Mouse (Mus musculus) limb, embryonic 14.5 days (tissue): ENCODE results near the gene Fmnl3. TPM values are rescaled to one million over a fixed set of nuclear protein-coding genes. Genes with fewer than 3 reads are reported as not detected.

ENCODE experiments used
- ATAC-seq: fragments of 200-750 bp; cut with Nextera tagmentation; 2 replicates; pipeline ENCODE4 v1.8.0; 2017; ENCODE audit warnings: low read depth, moderate number of reproducible peaks, moderate TSS enrichment; ENCODE audit not compliant: low FRiP score
- DNase-seq: peaks from one replicate; pipeline ENCODE4 v3.0.0-alpha.2; 2015; ENCODE audit warnings: low spot score
- H3K27ac ChIP-seq: fragments of 300-500 bp; sonication (generic); replicated peaks from 2 replicates; pipeline ENCODE4 v1.5.1; 2014; ENCODE audit warnings: low read depth, mild to moderate bottlenecking, low read length, moderate library complexity, mixed read lengths
- H3K27me3 ChIP-seq: fragments of 300-500 bp; sonication (generic); 2 replicates; pipeline ENCODE4 v1.6.1; 2014; ENCODE audit warnings: low read length, mixed read lengths; ENCODE audit not compliant: control insufficient read depth, insufficient read depth
- H3K36me3 ChIP-seq: fragments of 300-500 bp; sonication (generic); 2 replicates; pipeline ENCODE4 v1.6.1; 2014; ENCODE audit warnings: mild to moderate bottlenecking, low read length, moderate library complexity, mixed read lengths; ENCODE audit not compliant: control insufficient read depth, insufficient read depth
- H3K4me1 ChIP-seq: fragments of 300-500 bp; sonication (generic); 2 replicates; pipeline ENCODE4 v1.6.1; 2014; ENCODE audit warnings: antibody characterized with exemption, low read length, mixed read lengths; ENCODE audit not compliant: control insufficient read depth, insufficient read depth
- H3K4me2 ChIP-seq: fragments of 300-500 bp; sonication (generic); replicated peaks from 2 replicates; pipeline ENCODE4 v1.6.1; 2014; ENCODE audit warnings: low read depth, mild to moderate bottlenecking, low read length, moderate library complexity; ENCODE audit not compliant: severe bottlenecking
- H3K4me3 ChIP-seq: fragments of 300-500 bp; sonication (generic); replicated peaks from 2 replicates; pipeline ENCODE4 v1.5.1; 2014; ENCODE audit warnings: low read length
- H3K9ac ChIP-seq: fragments of 300-500 bp; sonication (generic); 2 replicates; pipeline ENCODE4 v1.6.1; 2014; ENCODE audit warnings: mild to moderate bottlenecking, low read depth, low read length, moderate library complexity; ENCODE audit not compliant: severe bottlenecking
- H3K9me3 ChIP-seq: fragments of 300-500 bp; sonication (generic); 2 replicates; pipeline ENCODE4 v1.6.1; 2016; ENCODE audit warnings: low read length; ENCODE audit not compliant: control insufficient read depth
- POLR2A ChIP-seq: fragments of 200-500 bp; IDR thresholded peaks from 2 replicates; pipeline ENCODE4 v1.8.0; 2012; ENCODE audit warnings: inconsistent platforms, mild to moderate bottlenecking, moderate library complexity, borderline replicate concordance; ENCODE audit not compliant: insufficient read depth, insufficient read length; ENCODE audit errors: extremely low read depth
- WGBS: fragments of 180-500 bp; shearing (Covaris S2); extraction: QIAGEN DNeasy Blood & Tissue Kit; methylation state at CpG from one replicate; pipeline ENCODE4 v1.1.7; 2014; 5-methylcytosine and 5-hydroxymethylcytosine counted together
- polyA plus RNA-seq, 2 experiments: library from polyadenylated mRNA; depleted of rRNA in 1 of 2; stranded (reverse) in 1 of 2; unstranded in 1 of 2; fragments of >200 nt; fragmentation: Nextera tagmentation in 1 of 2; extraction: Ambion mirVana in 1 of 2; gene quantifications; 2 replicates each; pipeline versions ENCODE4 v1.2.1 to v1.2.3; 2012 to 2014

Gene Fmnl3
- polyA plus RNA-seq, 2 experiments = 19.8 to 55.0 TPM

- WGBS = 86% methylated on average over 9 of the region's 9 CpGs
Observed at GRCm38 (mm10) chr15:99324151-99324550, 46.1 kb downstream of the Fmnl3 start.

GRCm38 (mm10) chr15:99320978-99321377, 49.3 kb downstream of the Fmnl3 start:
- 82% methylated on average over 9 of the region's 9 CpGs for WGBS

More at GRCm38 (mm10) chr15:99324151-99324550, 46.1 kb downstream of the Fmnl3 start:
- H3K4me2 ChIP-seq = no peak overlapping the region
- H3K36me3 ChIP-seq = peaks cover 90% of the 10 kb centered on the region
- 0 out of 2 replicates have a peak, but pooled peaks cover 4% of the 10 kb centered on the region for H3K9me3 ChIP-seq
- TF ChIP-seq POLR2A = no peak
- H3K27me3 ChIP-seq = no peaks in the 10 kb centered on the region
- no peak overlapping the region for H3K9ac ChIP-seq
- no peak overlapping the region for H3K27ac ChIP-seq
- H3K4me3 ChIP-seq = no peak overlapping the region
- H3K4me1 ChIP-seq = no peaks in the 10 kb centered on the region
- ATAC-seq (no peak), DNase-seq (no peak)

DNA sequence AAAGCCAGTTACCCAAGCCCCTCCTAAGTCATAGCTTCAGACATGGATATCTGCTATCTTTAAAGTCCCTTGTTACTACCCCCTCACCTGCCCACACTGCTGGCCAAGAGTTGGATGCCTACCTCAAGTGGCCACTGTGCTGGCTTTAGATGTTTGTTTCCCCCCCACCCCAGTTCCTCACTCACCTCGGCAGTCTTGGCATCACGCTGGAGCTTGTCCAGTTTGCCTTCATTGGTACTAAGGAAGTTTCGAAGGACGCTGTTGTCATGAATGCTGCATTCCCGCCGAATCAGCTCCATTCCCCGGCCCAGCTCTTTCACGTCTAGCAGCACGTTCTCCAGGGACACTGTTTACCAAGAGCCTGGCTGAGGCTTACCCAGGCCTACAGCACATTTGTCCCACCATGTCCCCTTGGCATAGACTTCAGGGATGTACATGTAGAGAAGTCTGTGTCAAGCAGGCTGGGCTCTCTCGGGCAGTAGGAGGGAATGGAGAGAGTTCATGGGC, 50.1 kb downstream of the Fmnl3 start:
- H3K9ac ChIP-seq = no peak overlapping the region
- no peak overlapping the region for H3K4me3 ChIP-seq
- H3K9me3 ChIP-seq = no peaks in the 10 kb centered on the region
- H3K4me1 ChIP-seq = no peaks in the 10 kb centered on the region
- no peak overlapping the region for H3K4me2 ChIP-seq
- peaks cover 99% of the 10 kb centered on the region for H3K36me3 ChIP-seq
- no peak for TF ChIP-seq POLR2A
- ATAC-seq (no peak), DNase-seq (no peak)
- WGBS = 80% methylated on average over 10 of the region's 10 CpGs
- no peak overlapping the region for H3K27ac ChIP-seq
- H3K27me3 ChIP-seq = no peaks in the 10 kb centered on the region

More at GRCm38 (mm10) chr15:99320978-99321377, 49.3 kb downstream of the Fmnl3 start:
- Histone ChIP-seq H3K4me3 (no peak overlapping the region), H3K27me3 (no peaks in the 10 kb centered on the region), H3K4me1 (no peaks in the 10 kb centered on the region), H3K9me3 (no peaks in the 10 kb centered on the region), H3K27ac (no peak overlapping the region), H3K4me2 (no peak overlapping the region), H3K36me3 (peaks cover 99% of the 10 kb centered on the region), H3K9ac (no peak overlapping the region)
- ATAC-seq (no peak), DNase-seq (no peak)
- no peak for TF ChIP-seq POLR2A

- 0 out of 2 replicates have a peak overlapping the region, but pooled peaks have one; percentile 15 for H3K27ac ChIP-seq
- no peak overlapping the region for H3K9ac ChIP-seq
Observed at GRCm38 (mm10) chr15:99319411-99319871, 50.8 kb downstream of the Fmnl3 start.

GRCm38 (mm10) chr15:99318861-99319410, 51.3 kb downstream of the Fmnl3 start:
- peaks cover 98% of the 10 kb centered on the region for H3K36me3 ChIP-seq
- TF ChIP-seq POLR2A = no peak
- 76% methylated on average over 14 of the region's 14 CpGs for WGBS

More at GRCm38 (mm10) chr15:99319411-99319871, 50.8 kb downstream of the Fmnl3 start:
- Histone ChIP-seq H3K4me1 (no peaks in the 10 kb centered on the region), H3K4me3 (no peak overlapping the region), H3K9me3 (no peaks in the 10 kb centered on the region), H3K27me3 (no peaks in the 10 kb centered on the region), H3K4me2 (no peak overlapping the region), H3K36me3 (peaks cover 100% of the 10 kb centered on the region)
- no peak for TF ChIP-seq POLR2A
- 69% methylated on average over 3 of the region's 3 CpGs for WGBS
- ATAC-seq = no peak
- no peak for DNase-seq

More at GRCm38 (mm10) chr15:99318861-99319410, 51.3 kb downstream of the Fmnl3 start:
- Histone ChIP-seq H3K4me3 (no peak overlapping the region), H3K4me2 (no peak overlapping the region), H3K27ac (0 out of 2 replicates have a peak overlapping the region, but pooled peaks have one; percentile 15), H3K9me3 (no peaks in the 10 kb centered on the region), H3K4me1 (no peaks in the 10 kb centered on the region), H3K27me3 (no peaks in the 10 kb centered on the region), H3K9ac (no peak overlapping the region)
- ATAC-seq (no peak), DNase-seq (no peak)
